Comparison of ENCODE assay signal across 9 mouse cellular contexts in the genomic region with DNA sequence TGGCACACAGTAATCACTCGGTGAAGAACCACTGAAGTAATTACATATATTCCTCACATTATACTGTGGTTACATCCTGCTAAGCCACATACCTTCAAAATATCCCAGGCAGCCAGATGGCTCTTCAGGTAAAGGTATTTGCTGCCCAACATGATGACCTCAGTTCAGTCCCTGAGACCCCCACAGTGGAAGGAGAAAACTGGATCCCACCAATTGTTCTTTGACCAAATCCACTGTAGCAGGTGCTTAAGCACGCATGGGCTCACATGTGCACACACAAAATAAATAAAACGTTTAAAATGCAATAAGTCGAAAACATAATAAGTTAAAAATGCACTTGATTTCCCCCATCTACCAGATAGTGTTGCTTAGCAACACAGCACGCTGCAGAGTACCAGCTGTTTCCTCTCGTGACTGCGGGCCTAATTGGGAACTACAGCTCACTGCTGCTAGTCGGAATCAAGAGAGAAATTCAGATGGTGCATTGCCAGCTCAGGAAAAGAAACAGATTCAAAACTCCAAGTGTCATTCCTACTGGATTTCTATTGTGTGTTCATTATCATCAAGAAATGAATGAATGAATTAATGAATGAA.
DNase-seq lines count a peak whose midpoint lies in the region; ATAC-seq and TF ChIP-seq lines count a peak whose summit lies in the region.
"Had no signal": no experiment of that assay in that cellular context is flagged by ENCODE, and none has a peak within 500 bp of the region (broad histone marks: within the 10 kb centered on the region; RNA-seq: fewer than 3 reads in every experiment).

No protein-coding gene starts in this region.

- WGBS in embryonic facial prominence, embryonic 11.5 days, result 73% methylated on average over 8 of the region's 8 CpGs
- 78% methylated on average over 8 of the region's 8 CpGs for WGBS in embryonic facial prominence, embryonic 10.5 days
- WGBS in stomach, embryonic 14.5 days, result 48% methylated on average over 8 of the region's 8 CpGs
- WGBS in stomach, postnatal 0 days, result 53% methylated on average over 8 of the region's 8 CpGs
- 45% methylated on average over 8 of the region's 8 CpGs for WGBS in midbrain, embryonic 16.5 days

- H3K4me3 ChIP-seq in embryonic facial prominence, embryonic 11.5 days (ENCODE audit: low read depth, low read length), result no peak overlapping the region
- H3K4me3 ChIP-seq in embryonic facial prominence, embryonic 10.5 days, result no peak overlapping the region
- H3K4me3 ChIP-seq in stomach, embryonic 14.5 days (ENCODE audit: low read depth, low read length), result no peak overlapping the region
- H3K4me3 ChIP-seq in stomach, postnatal 0 days (ENCODE audit: low read depth, low read length), result no peak overlapping the region
- H3K4me3 ChIP-seq in midbrain, embryonic 16.5 days (ENCODE audit: low read depth, low read length), result no peak overlapping the region
- H3K4me3 ChIP-seq: limb, embryonic 10.5 days had no signal

- TF ChIP-seq CTCF in stomach, postnatal 0 days (IDR thresholded peaks at IDR 0.05; ENCODE audit: low read depth), result no peak

- no peak for TF ChIP-seq EP300 in stomach, postnatal 0 days (optimal IDR thresholded peaks at IDR 0.05)

- no peaks in the 10 kb centered on the region for H3K9me3 ChIP-seq in embryonic facial prominence, embryonic 11.5 days (replicated peaks; ENCODE audit: control insufficient read depth, low read length)
- no peaks in the 10 kb centered on the region for H3K9me3 ChIP-seq in embryonic facial prominence, embryonic 10.5 days
- no peaks in the 10 kb centered on the region for H3K9me3 ChIP-seq in stomach, embryonic 14.5 days (ENCODE audit: control insufficient read depth, low read depth, low read length)
- H3K9me3 ChIP-seq in stomach, postnatal 0 days (ENCODE audit: control insufficient read depth, low read length), result no peaks in the 10 kb centered on the region
- H3K9me3 ChIP-seq in midbrain, embryonic 16.5 days (replicated peaks; ENCODE audit: control insufficient read depth, low read length, poor library complexity, severe bottlenecking), result no peaks in the 10 kb centered on the region
- H3K9me3 ChIP-seq: limb, embryonic 10.5 days had no signal

- no peak overlapping the region for H3K27ac ChIP-seq in embryonic facial prominence, embryonic 11.5 days (replicated peaks; ENCODE audit: low read depth, low read length)
- no peak overlapping the region for H3K27ac ChIP-seq in embryonic facial prominence, embryonic 10.5 days (replicated peaks)
- H3K27ac ChIP-seq in stomach, embryonic 14.5 days (ENCODE audit: low read length), result no peak overlapping the region
- H3K27ac ChIP-seq in stomach, postnatal 0 days (replicated peaks), result no peak overlapping the region
- H3K27ac ChIP-seq in midbrain, embryonic 16.5 days (ENCODE audit: low read length), result peak overlapping the region; percentile 54
- H3K27ac ChIP-seq: limb, embryonic 10.5 days had no signal

- no peaks in the 10 kb centered on the region for H3K36me3 ChIP-seq in embryonic facial prominence, embryonic 11.5 days (replicated peaks; ENCODE audit: control insufficient read depth, insufficient read depth, low read depth, low read length)
- H3K36me3 ChIP-seq in embryonic facial prominence, embryonic 10.5 days (replicated peaks), result no peaks in the 10 kb centered on the region
- no peaks in the 10 kb centered on the region for H3K36me3 ChIP-seq in stomach, embryonic 14.5 days (ENCODE audit: control insufficient read depth, insufficient read depth, low read length)
- H3K36me3 ChIP-seq in stomach, postnatal 0 days (ENCODE audit: control insufficient read depth, insufficient read depth, low read length), result no peaks in the 10 kb centered on the region
- no peaks in the 10 kb centered on the region for H3K36me3 ChIP-seq in midbrain, embryonic 16.5 days (ENCODE audit: control insufficient read depth, insufficient read depth, low read length)

- no peak overlapping the region for H3K4me2 ChIP-seq in embryonic facial prominence, embryonic 11.5 days (ENCODE audit: low read depth, low read length)
- H3K4me2 ChIP-seq in stomach, embryonic 14.5 days (replicated peaks; ENCODE audit: low read depth, low read length), result no peak overlapping the region
- no peak overlapping the region for H3K4me2 ChIP-seq in stomach, postnatal 0 days (replicated peaks; ENCODE audit: low read depth)
- H3K4me2 ChIP-seq in midbrain, embryonic 16.5 days (ENCODE audit: low read length), result no peak overlapping the region

- DNase-seq in embryonic facial prominence, embryonic 11.5 days (ENCODE audit: low spot score), result peak; percentile 29
- DNase-seq in embryonic facial prominence, embryonic 10.5 days (ENCODE audit: low spot score), result no peak
- DNase-seq in stomach, postnatal 0 days (ENCODE audit: low spot score), result no peak
- DNase-seq in yolk sac, embryonic 10.5 days (ENCODE audit: low spot score), result no peak
- no peak for DNase-seq in adrenal gland, adult 18-20 months (ENCODE audit: low spot score in 2 of 2)
- no peak for DNase-seq in c-Kit-positive CD71-positive TER-119-positive erythroid progenitor cells, embryonic 14.5 days (ENCODE audit: low spot score)

- H3K27me3 ChIP-seq in embryonic facial prominence, embryonic 11.5 days (ENCODE audit: control insufficient read depth, insufficient read depth, low read length), result no peaks in the 10 kb centered on the region
- no peaks in the 10 kb centered on the region for H3K27me3 ChIP-seq in embryonic facial prominence, embryonic 10.5 days (replicated peaks; ENCODE audit: low read depth, poor library complexity, severe bottlenecking)
- H3K27me3 ChIP-seq in stomach, embryonic 14.5 days (ENCODE audit: control insufficient read depth, insufficient read depth, low read length), result no peaks in the 10 kb centered on the region
- no peaks in the 10 kb centered on the region for H3K27me3 ChIP-seq in stomach, postnatal 0 days (ENCODE audit: control insufficient read depth, insufficient read depth, low read length)
- no peaks in the 10 kb centered on the region for H3K27me3 ChIP-seq in midbrain, embryonic 16.5 days (ENCODE audit: control insufficient read depth, insufficient read depth, low read depth, low read length)

- no peaks in the 10 kb centered on the region for H3K4me1 ChIP-seq in embryonic facial prominence, embryonic 11.5 days (ENCODE audit: control insufficient read depth, insufficient read depth, low read length)
- H3K4me1 ChIP-seq in embryonic facial prominence, embryonic 10.5 days, result peaks cover 3% of the 10 kb centered on the region; the same call in 1 of the 2 replicates
- 0 out of 2 replicates have a peak, but pooled peaks cover 3% of the 10 kb centered on the region for H3K4me1 ChIP-seq in stomach, embryonic 14.5 days (ENCODE audit: control insufficient read depth, insufficient read depth, low read length)
- H3K4me1 ChIP-seq in stomach, postnatal 0 days (replicated peaks; ENCODE audit: control insufficient read depth, insufficient read depth), result no peaks in the 10 kb centered on the region
- peaks cover 30% of the 10 kb centered on the region for H3K4me1 ChIP-seq in midbrain, embryonic 16.5 days (ENCODE audit: control insufficient read depth, insufficient read depth, low read length)

- no peak overlapping the region for H3K9ac ChIP-seq in embryonic facial prominence, embryonic 11.5 days (replicated peaks; ENCODE audit: low read length)
- no peak overlapping the region for H3K9ac ChIP-seq in stomach, embryonic 14.5 days (replicated peaks; ENCODE audit: low read depth, low read length)
- H3K9ac ChIP-seq in stomach, postnatal 0 days (ENCODE audit: low read length), result no peak overlapping the region
- H3K9ac ChIP-seq in midbrain, embryonic 16.5 days (ENCODE audit: low read depth, low read length), result no peak overlapping the region

- ATAC-seq in embryonic facial prominence, embryonic 11.5 days (replicated peaks; ENCODE audit: insufficient number of reproducible peaks, low FRiP score, low TSS enrichment, low read depth), result no peak
- ATAC-seq in stomach, embryonic 14.5 days (ENCODE audit: insufficient number of reproducible peaks, insufficient read depth, low FRiP score, low read depth), result 0 out of 2 replicates have a peak, but pooled peaks have one; percentile 14
- no peak for ATAC-seq in stomach, postnatal 0 days (ENCODE audit: low FRiP score, low TSS enrichment)
- peak; percentile 82 for ATAC-seq in midbrain, embryonic 16.5 days

Comparison
In these comparisons a context has a peak if more than half of its experiments do, and no peak if none do; other contexts are left out.
1. ATAC-seq: peak in stomach, embryonic 14.5 days (single experiment) and midbrain, embryonic 16.5 days (single experiment); none in embryonic facial prominence, embryonic 11.5 days (single experiment) and stomach, postnatal 0 days (single experiment).